Mouse (Mus musculus) kidney, adult 2 months (tissue): ENCODE data around the gene Kcnc2.

Experiments used
- CTCF ChIP-seq: fragments of 200-500 bp; conservative IDR thresholded peaks from 2 replicates; pipeline ENCODE4 v1.5.1; 2011; ENCODE audit warnings: low read depth, mild to moderate bottlenecking, control low read depth, low read length, moderate library complexity, mixed read lengths; ENCODE audit not compliant: insufficient read depth, insufficient read length
- POLR2A ChIP-seq: fragments of 200-500 bp; IDR thresholded peaks from one replicate; pipeline ENCODE4 v1.6.1; 2011; ENCODE audit warnings: low read depth, low read length, control low read depth

DNA sequence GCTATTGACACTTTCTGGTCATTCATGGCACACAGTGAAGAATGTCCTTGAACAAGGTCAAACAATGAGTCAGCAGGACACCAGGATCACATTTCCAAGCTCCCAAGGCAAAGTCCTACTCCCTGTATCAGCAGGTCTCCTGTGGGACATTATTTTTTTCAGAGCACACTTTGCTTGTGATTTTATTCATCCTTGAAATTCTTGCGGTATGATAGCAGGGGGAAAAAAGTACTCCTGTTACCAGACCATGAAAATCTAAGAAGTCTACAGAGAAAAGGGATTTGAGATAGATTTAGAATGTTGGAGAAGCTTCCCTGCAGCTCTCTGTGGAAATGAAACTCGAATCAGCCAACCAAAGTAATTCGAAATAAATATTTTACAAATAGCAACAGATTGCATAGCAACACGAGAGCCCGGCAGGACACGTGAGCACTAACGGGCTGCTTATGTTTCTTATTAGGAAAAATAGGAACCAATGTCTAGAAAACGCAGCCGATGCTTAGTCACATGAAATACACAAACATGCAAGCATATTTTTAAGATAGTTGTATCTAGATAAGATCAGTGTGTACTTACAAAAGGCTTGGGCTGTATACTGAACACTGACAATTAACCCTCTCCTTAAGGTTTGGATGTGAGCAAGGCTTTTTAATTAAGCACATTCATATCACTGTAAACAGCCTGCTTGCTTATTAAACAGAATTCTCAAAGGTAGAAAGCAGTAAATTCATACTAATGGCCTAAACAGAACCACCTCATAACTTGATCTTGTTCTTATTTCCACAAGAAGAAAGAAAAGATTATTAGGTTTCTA lies 129.9 kb downstream of the Kcnc2 start:
- TF ChIP-seq CTCF: no peak
- TF ChIP-seq POLR2A: no peak
